In genomic region chr8:111726102-111726900, GRCm38 (mm10) we compare ENCODE assay signal across 9 mouse cellular contexts. TPM values are rescaled to one million over a fixed set of nuclear protein-coding genes. Genes with fewer than 3 reads are reported as not detected.
DNase-seq lines count a peak whose midpoint lies in the region; ATAC-seq and TF ChIP-seq lines count a peak whose summit lies in the region.
"Had no signal": no experiment of that assay in that cellular context is flagged by ENCODE, and none has a peak within 500 bp of the region (broad histone marks: within the 10 kb centered on the region; RNA-seq: fewer than 3 reads in every experiment).

No protein-coding gene starts in this region.

- no peak for TF ChIP-seq CTCF in C2C12 (IDR thresholded peaks at IDR 0.05; ENCODE audit: control insufficient read depth, insufficient read depth, insufficient read length)

- H3K79me3 ChIP-seq in C2C12 (ENCODE audit: low read depth) = peaks cover 93% of the 10 kb centered on the region

- H3K9me3 ChIP-seq in forebrain, embryonic 16.5 days (ENCODE audit: control insufficient read depth, low read length) = no peaks in the 10 kb centered on the region
- H3K9me3 ChIP-seq in lung, embryonic 15.5 days = no peaks in the 10 kb centered on the region
- H3K9me3 ChIP-seq: neural tube, embryonic 12.5 days had no signal

- H3K9ac ChIP-seq in forebrain, embryonic 16.5 days (replicated peaks; ENCODE audit: low read depth, low read length) = no peak overlapping the region
- no peak overlapping the region for H3K9ac ChIP-seq in lung, embryonic 15.5 days
- H3K9ac ChIP-seq: neural tube, embryonic 12.5 days had no signal

- H3K4me3 ChIP-seq in C2C12 (ENCODE audit: insufficient read depth, poor library complexity, severe bottlenecking) = no peak overlapping the region
- no peak overlapping the region for H3K4me3 ChIP-seq in forebrain, embryonic 16.5 days (replicated peaks; ENCODE audit: low read length)
- H3K4me3 ChIP-seq in lung, embryonic 15.5 days = no peak overlapping the region
- H3K4me3 ChIP-seq: neural tube, embryonic 12.5 days had no signal

- peaks cover 48% of the 10 kb centered on the region for H3K36me3 ChIP-seq in C2C12 (ENCODE audit: control insufficient read depth, insufficient read depth)
- H3K36me3 ChIP-seq in forebrain, embryonic 16.5 days (ENCODE audit: control insufficient read depth, insufficient read depth) = no peaks in the 10 kb centered on the region
- no peaks in the 10 kb centered on the region for H3K36me3 ChIP-seq in lung, embryonic 15.5 days

- intact Hi-C loops in heart, postnatal 36 days (cut with DNase I) = loop anchor here (2.0 kb wide), 1 partner anchor 16 kb away; the partner anchor contains the start of gene Bcar1

- peaks cover 27% of the 10 kb centered on the region for H3K4me1 ChIP-seq in forebrain, embryonic 16.5 days (replicated peaks; ENCODE audit: control insufficient read depth, insufficient read depth, low read length)
- peaks cover 61% of the 10 kb centered on the region for H3K4me1 ChIP-seq in lung, embryonic 15.5 days

- peaks cover 100% of the 10 kb centered on the region for H3K79me2 ChIP-seq in C2C12 (ENCODE audit: control insufficient read depth, insufficient read depth)

- H3K27me3 ChIP-seq in C2C12 (ENCODE audit: control insufficient read depth, insufficient read depth, insufficient read length) = no peaks in the 10 kb centered on the region
- no peaks in the 10 kb centered on the region for H3K27me3 ChIP-seq in forebrain, embryonic 16.5 days (replicated peaks; ENCODE audit: control insufficient read depth, insufficient read depth, low read length)
- H3K27me3 ChIP-seq in lung, embryonic 15.5 days = no peaks in the 10 kb centered on the region
- H3K27me3 ChIP-seq: neural tube, embryonic 12.5 days had no signal

- H3ac ChIP-seq in C2C12 (ENCODE audit: control insufficient read depth, insufficient read length, low read depth) = peak overlapping the region; percentile 56

- ATAC-seq in forebrain, embryonic 16.5 days = peak; percentile 82
- ATAC-seq in lung, embryonic 15.5 days (ENCODE audit: borderline replicate concordance, extremely low read depth, low FRiP score, low TSS enrichment) = peak; percentile 55
- ATAC-seq in megakaryocyte-erythroid progenitor cell, adult 5-6 weeks (replicated peaks; ENCODE audit: low FRiP score, low TSS enrichment, poor library complexity, severe bottlenecking) = no peak

- H3K27ac ChIP-seq in forebrain, embryonic 16.5 days (ENCODE audit: low read length) = no peak overlapping the region
- peak overlapping the region; percentile 70 for H3K27ac ChIP-seq in lung, embryonic 15.5 days
- H3K27ac ChIP-seq: neural tube, embryonic 12.5 days had no signal

- WGBS in forebrain, embryonic 16.5 days = 67% methylated on average over 7 of the region's 7 CpGs
- WGBS in lung, embryonic 15.5 days = 44% methylated on average over 7 of the region's 7 CpGs

- DNase-seq in adrenal gland, postnatal 25 days = peak; percentile 78
- DNase-seq in heart, postnatal 36 days = peak; percentile 67 to 72
- peak; percentile 95 for DNase-seq in layer of hippocampus, adult 9-11 months
- DNase-seq in telencephalon, adult 2 months (ENCODE audit: low read depth, low spot score) = peak; percentile 77

- no peak overlapping the region for H3K4me2 ChIP-seq in forebrain, embryonic 16.5 days (ENCODE audit: low read length)
- peak overlapping the region; percentile 19; the same call in 1 of the 2 replicates for H3K4me2 ChIP-seq in lung, embryonic 15.5 days
- H3K4me2 ChIP-seq: neural tube, embryonic 12.5 days had no signal

TF ChIP-seq in C2C12, 6 proteins besides CTCF, POLR2A, EP300 and RAD21:
- TF ChIP-seq MYOD1 (IDR thresholded peaks at IDR 0.05; ENCODE audit: control insufficient read depth, insufficient read length, low read depth) (peak; percentile 55), USF1 (IDR thresholded peaks at IDR 0.05; ENCODE audit: low read depth) (peak; percentile 90), MYOG (IDR thresholded peaks at IDR 0.05; ENCODE audit: control insufficient read depth, extremely low read depth, insufficient read length) (no peak), MAX (IDR thresholded peaks at IDR 0.05) (peak; percentile 98), CEBPB (IDR thresholded peaks at IDR 0.05; ENCODE audit: low read depth) (no peak), FOSL1 (IDR thresholded peaks at IDR 0.05; ENCODE audit: insufficient read depth, low read length, poor library complexity, severe bottlenecking) (peak; percentile 86)

RNA-seq across cellular contexts. Expression of gene Bcar1, which starts 17.3 kb away (rescaled TPM):
- 136 TPM for polyA plus RNA-seq in C2C12 (2012; fragmentation: generic; extraction: Trizol)
- 64.5 and 70.0 TPM in 2 replicates for total RNA-seq in adrenal gland, postnatal 25 days (2021)
- 45.9 and 52.5 TPM in 2 replicates for polyA plus RNA-seq in forebrain, embryonic 16.5 days (2015; fragmentation: Nextera tagmentation; extraction: Ambion mirVana)
- 10 to 100 TPM; 18.8 to 19.1 TPM for total RNA-seq in heart, postnatal 36 days (2021)
- 40.7 and 42.6 TPM in 2 replicates for polyA plus RNA-seq in lung, embryonic 15.5 days (2015; fragmentation: Nextera tagmentation; extraction: Ambion mirVana)
- total RNA-seq in megakaryocyte-erythroid progenitor cell, adult 5-6 weeks (2014; fragmentation: Nextera tagmentation) = 0.17 TPM in 1 of 2 replicates, not detected in the other
- total RNA-seq in megakaryocyte-erythroid progenitor cell, adult 5-6 weeks (2017) = not detected in 2 replicates

RNA-seq across cellular contexts. Expression of gene Ctrb1, which starts 35.5 kb away (rescaled TPM):
- polyA plus RNA-seq in C2C12 (2012; fragmentation: generic; extraction: Trizol) = 1.5 TPM
- not detected in 2 replicates for total RNA-seq in adrenal gland, postnatal 25 days (2021)
- not detected in 2 replicates for polyA plus RNA-seq in forebrain, embryonic 16.5 days (2015; fragmentation: Nextera tagmentation; extraction: Ambion mirVana)
- total RNA-seq in heart, postnatal 36 days (2021) = not detected
- polyA plus RNA-seq in lung, embryonic 15.5 days (2015; fragmentation: Nextera tagmentation; extraction: Ambion mirVana) = 0.17 and 10.5 TPM in 2 replicates
- total RNA-seq in megakaryocyte-erythroid progenitor cell, adult 5-6 weeks (2014; fragmentation: Nextera tagmentation) = not detected in 2 replicates
- not detected in 2 replicates for total RNA-seq in megakaryocyte-erythroid progenitor cell, adult 5-6 weeks (2017)
- polyA plus RNA-seq: neural tube, embryonic 12.5 days had no signal

Comparison
In these comparisons a context has a peak if more than half of its experiments do, and no peak if none do; other contexts are left out.
1. RNA of gene Bcar1, which starts 17.3 kb away (total RNA-seq): 64.5 to 70.0 TPM in adrenal gland, postnatal 25 days and 18.8 to 19.1 TPM in heart, postnatal 36 days; 0.17 TPM in megakaryocyte-erythroid progenitor cell, adult 5-6 weeks; every median in the first group is over 10 times any median in the second.
2. Peak in every context shown above with its lines, with median percentiles within 50 percentile points of each other: DNase-seq.